Mouse (Mus musculus) small intestine, adult 10 weeks (tissue): ENCODE results near the gene C6. TPM values are rescaled to one million over a fixed set of nuclear protein-coding genes. Genes with fewer than 3 reads are reported as not detected.

ENCODE experiments used
- polyA plus RNA-seq: library from polyadenylated mRNA; stranded (reverse); fragments of 350-450 nt; fragmentation: Illumina TruSeq; extraction: RNeasy Lipid Tissue Mini Kit (QIAGEN cat#74804); gene quantifications from one replicate; pipeline ENCODE4 v1.2.3, GENCODE M21; 2014; ENCODE audit warnings: low replicate concordance

C6 gene
- 11.1 TPM for polyA plus RNA-seq

DNA sequence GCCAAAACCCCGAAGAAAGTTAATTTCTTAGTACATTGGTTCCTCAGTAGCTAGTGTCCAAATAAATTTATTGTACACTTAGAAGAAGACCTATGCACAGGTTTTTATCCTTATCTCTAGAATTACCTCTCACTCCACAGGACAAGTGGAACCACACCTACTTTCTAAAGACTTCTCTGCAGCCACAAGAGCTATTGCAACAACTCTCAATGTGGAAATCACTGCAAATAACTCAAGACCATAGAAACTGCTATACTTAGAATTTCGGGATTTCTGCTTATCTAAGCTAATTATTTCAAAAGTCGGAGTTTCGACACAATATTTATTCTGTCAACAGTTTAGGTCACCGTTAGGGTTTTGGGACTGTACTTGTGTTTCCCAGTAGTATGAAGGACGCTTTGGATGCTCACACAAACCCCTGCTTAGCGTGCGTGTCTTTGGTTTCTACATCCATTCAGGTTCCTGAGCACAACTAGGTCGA lies at the start of gene C6:
Gene C6 (plus strand): TSS at position 346 of the 481 bp plus-strand sequence.

Other genes with a start within 250 kb of the C6 start
- gene Mroh2b, start 171.6 kb downstream of the C6 start, polyA plus RNA-seq = not detected